Mouse (Mus musculus): ENCODE measurements around the gene Aak1.

- TF ChIP-seq POLR2A (IDR thresholded peaks at IDR 0.05; ENCODE audit: insufficient read length, low read depth) = no peak
- TF ChIP-seq MAX (IDR thresholded peaks at IDR 0.05; ENCODE audit: low read depth) = no peak
- TF ChIP-seq CEBPB (IDR thresholded peaks at IDR 0.05; ENCODE audit: insufficient read depth, poor library complexity, severe bottlenecking) = no peak
- no peak for TF ChIP-seq TCF12 (IDR thresholded peaks at IDR 0.05; ENCODE audit: insufficient read depth, poor library complexity, severe bottlenecking)
Measured at GRCm38 (mm10) chr6:86991041-86991440, 141.7 kb downstream of the Aak1 start.
